Mouse (Mus musculus) cortical plate, adult 2 months (tissue): ENCODE results near the gene Cabin1.

Source experiments
- CTCF ChIP-seq: fragments of 200-500 bp; IDR thresholded peaks from 2 replicates; pipeline ENCODE4 v1.5.1; 2011; ENCODE audit warnings: mild to moderate bottlenecking, control low read depth, low read length; ENCODE audit not compliant: insufficient read depth; ENCODE audit errors: extremely low read depth
- POLR2A ChIP-seq: fragments of 200-500 bp; IDR thresholded peaks from 2 replicates; pipeline ENCODE4 v1.6.1; 2011; ENCODE audit warnings: mild to moderate bottlenecking, low read length, control low read depth; ENCODE audit not compliant: insufficient read depth; ENCODE audit errors: extremely low read depth

DNA sequence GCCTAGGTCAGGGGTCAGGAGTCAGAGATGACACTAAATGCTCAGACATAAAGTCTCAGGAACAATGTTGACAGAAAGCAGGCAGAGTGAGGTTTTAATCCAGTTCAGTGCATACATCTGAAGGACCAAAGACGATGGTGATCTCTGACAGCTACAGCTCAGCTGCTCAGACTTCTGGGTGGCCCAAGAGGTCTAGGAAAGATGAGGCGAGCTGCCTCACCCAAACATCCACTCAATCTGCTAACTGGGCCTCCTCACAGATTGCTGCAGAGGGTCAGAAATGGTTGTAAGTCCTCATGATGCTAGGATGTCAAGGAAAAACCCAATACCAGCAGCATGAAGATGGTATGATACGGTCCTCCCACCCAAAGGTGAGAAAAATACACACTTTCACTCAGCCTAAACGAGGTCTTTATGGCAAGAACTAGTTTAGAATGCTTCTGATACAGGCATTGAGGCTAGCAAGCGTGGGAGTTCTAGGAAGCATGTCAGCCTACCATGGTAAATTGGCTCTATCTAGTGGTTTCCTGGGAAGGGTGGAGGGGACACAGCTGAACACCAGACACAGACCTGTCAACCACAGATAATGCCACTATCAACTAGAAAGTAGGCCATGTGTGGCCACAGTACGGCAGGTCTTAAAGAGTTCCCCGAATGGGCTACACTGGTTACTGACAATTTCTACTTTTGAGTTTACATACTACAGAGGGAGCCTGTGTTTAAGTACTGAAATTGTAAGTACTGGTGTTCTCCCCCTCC, 67.4 kb downstream of the Cabin1 start:
- TF ChIP-seq CTCF (no peak), POLR2A (no peak)
